Mouse (Mus musculus) gastrocnemius, postnatal 36 days (tissue): Measurements from ENCODE around the gene Pklr. TPM values are rescaled to one million over a fixed set of nuclear protein-coding genes. Genes with fewer than 3 reads are reported as not detected.

Experiments used
- DNase-seq, 2 experiments: peaks; one replicate each; pipeline ENCODE4 v3.0.0; 2022
- intact Hi-C: fragments of 180-260 bp; cut with DNase I; formaldehyde crosslinking; loops from one replicate; pipeline ENCODE4 v1.15.1; 2025
- long read RNA-seq, 2 experiments: library from polyadenylated mRNA; stranded (forward); transcript quantifications; one replicate each; pipeline ENCODE4 v2.0.0; 2021
- total RNA-seq, 2 experiments: library from RNA; stranded (reverse); gene quantifications; 2 replicates each; pipeline ENCODE4 v1.2.3; 2021

The Pklr gene
- total RNA-seq, result not detected
- long read RNA-seq, experiment 1, result 0 reads
- long read RNA-seq, experiment 2, result 0 reads

DNA sequence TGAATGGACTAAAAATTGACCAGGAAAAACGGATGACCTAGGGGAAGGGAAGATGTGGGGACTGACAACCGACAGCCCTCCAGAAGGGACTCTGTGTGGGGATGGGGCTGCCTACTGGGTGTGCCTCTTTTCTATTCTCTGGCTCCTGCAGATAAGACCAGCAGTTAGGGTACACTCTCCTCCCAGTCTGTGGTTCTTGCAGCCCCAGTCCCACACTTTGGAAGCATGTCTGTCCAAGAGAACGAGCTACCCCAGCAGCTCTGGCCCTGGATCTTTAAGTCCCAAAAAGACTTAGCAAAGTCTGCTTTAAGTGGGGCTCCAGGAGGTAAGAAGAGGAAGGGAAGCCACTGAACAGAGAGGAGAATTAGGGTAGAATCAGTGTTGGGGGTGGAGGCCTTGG is at the start of gene Pklr:
Gene Pklr, plus strand, starts transcription at position 185 of the 400 bp plus-strand sequence.
- DNase-seq, result no peak
- intact Hi-C loops, result no loop called here

DNA sequence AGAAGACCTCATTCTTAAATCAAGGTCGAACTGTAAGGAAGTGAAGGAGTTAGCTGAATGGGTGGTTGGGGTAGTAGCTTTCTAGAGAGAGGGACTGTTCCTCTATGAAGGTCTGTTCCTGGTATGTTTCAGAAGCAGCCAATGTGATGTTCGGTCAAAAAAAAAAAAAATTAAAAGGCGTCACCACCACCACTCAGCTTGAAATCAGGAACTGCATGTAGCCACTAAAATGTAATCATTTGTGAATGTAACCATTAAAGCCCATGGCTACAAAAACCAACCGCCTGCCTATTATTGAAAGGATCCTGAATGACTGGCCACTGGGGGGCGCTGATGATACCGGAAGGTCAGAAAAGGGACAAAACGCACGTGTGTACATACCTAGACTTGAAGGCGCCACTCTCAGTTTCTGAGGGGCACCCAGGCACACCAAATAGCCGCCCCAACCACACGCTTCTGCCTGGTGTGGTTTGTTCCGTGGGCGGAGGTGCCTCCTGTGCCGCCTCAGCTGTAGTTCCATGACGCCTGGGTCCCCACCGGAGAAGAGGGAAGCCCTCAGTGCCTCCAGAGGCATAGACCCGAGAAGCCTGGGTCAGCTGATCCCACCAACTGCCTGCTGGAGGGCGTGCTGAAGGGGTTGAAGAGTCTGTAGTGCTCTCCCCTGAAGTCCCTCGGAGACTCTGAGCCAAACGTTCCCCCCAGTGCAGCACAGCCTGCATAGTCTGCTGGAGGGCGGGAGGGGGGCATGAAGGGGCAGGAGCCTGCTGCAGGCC is 48.4 kb upstream of the Pklr start:
- intact Hi-C loops, result no loop called here

DNA sequence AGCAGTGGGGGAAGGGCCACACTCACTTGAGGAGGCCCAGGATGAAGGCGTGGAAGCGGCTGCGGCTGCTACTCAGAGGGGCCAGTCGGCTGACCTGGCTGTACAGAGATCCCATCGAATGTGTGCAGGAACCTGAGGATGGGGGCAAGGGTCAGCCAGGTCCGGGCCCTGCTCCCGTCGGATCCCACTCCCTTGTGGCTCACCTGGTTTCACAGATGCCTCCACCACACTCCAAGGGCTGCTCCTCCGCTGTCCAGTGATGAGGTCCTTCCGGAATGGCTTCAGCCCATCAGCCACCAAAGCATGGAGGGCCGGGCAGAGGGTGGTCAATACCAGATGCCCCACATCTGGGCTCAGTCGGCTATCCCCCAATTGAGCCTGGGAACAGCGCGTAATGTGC is 47.0 kb upstream of the Pklr start:
- intact Hi-C loops, result no loop called here

More for the DNA sequence above, 48.4 kb upstream of the Pklr start:
- DNase-seq, result peak; percentile 61 to 65

GRCm38 (mm10) chr3:89089882-89090591 is 45.9 kb upstream of the Pklr start:
- intact Hi-C loops, result loop anchor here (2.0 kb wide), 1 partner anchor 127 kb away; no protein-coding TSS in a partner anchor
- DNase-seq, result peak; percentile 77 to 79

More for the DNA sequence above, 47.0 kb upstream of the Pklr start:
- DNase-seq, result no peak

DNA sequence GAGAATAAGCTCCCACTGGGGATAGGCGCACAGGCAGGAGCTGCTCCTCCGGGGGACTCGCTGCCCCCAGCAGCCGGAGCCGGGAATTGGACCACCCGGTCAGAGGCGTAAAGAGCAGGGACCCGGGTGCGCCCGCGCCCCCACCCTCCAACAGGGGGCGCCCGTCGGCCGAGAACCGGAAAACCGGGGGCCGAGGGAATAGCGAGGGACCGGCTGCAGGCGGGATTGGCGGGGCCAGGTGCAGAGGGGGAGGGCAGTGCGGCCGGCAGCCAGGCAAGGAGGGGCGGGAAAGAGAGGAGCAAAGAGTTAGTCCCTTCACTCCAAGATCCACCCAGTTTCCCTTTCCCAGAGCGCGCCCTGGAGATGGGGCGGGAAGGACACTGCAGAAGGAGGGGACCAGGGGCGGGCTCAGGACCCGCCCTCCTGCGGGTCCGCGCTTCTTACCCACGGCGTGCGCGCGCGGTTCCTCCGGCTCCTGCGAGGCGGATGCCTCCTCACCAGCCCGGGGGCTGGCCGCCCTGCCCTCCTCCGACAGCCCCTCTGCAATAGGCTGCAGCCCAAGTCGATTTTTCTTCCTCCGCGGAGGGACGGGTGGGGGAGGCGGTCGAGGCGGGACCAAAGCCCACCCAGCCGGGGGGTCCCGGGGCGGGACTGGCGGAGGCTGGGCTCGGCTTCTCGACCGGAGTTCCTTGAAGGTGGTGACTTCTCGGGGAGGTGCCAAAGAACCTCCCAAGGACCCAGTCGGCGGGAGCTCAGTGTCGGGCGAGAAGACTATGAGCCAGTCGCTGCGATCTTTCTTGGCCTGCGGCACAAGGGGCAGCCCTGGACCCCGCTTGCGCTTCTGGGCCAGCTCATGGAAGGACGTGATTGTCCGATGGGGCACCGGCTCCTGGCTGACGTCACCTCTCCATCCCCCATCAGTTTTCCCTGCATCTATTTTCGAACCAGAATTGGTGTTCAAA is 45.0 kb upstream of the Pklr start:
- DNase-seq, result peak; percentile 85 to 86
- intact Hi-C loops, result loop anchor here (2.0 kb wide), 1 partner anchor 126 kb away; no protein-coding TSS in a partner anchor

GRCm38 (mm10) chr3:89091811-89092508 is 44.0 kb upstream of the Pklr start:
- intact Hi-C loops, result loop anchor here (2.0 kb wide), 1 partner anchor 125 kb away; no protein-coding TSS in a partner anchor
- DNase-seq, result no peak

DNA sequence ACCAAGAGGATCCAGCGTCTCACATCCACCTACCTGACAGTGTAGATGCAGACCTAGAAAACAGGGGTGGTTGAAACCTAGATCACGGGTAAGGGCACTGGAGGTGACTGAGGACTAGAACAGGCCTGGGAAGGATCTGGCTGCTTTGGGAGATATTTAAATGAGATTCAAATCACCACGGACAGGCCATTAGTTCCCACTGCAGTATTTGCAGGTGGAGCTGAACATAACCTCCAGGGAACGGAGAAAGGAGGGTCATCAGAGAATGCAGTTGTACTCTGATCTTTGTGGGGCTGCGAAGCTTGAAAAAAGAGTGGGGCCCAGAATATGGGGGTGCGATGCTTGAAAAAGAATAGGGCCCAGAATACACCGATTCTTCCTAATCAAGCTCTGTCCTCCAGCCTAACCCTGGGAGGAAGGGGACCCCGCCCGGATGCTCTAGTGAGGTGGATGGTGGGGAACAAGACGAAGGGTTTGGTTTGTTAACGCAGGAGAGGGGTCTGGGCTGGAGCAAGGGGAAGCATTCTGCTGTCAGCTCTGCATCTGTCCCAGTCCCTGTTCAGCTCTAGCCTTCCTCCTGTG is 43.3 kb upstream of the Pklr start:
- DNase-seq, result no peak

GRCm38 (mm10) chr3:89093175-89093574 is 42.8 kb upstream of the Pklr start, which contains the start of gene Rusc1:
Gene Rusc1 (minus strand): TSS chr3:89093311.
- DNase-seq, result peak; percentile 84 to 85
- intact Hi-C loops, result no loop called here

More for the DNA sequence above, 43.3 kb upstream of the Pklr start:
- intact Hi-C loops, result no loop called here

DNA sequence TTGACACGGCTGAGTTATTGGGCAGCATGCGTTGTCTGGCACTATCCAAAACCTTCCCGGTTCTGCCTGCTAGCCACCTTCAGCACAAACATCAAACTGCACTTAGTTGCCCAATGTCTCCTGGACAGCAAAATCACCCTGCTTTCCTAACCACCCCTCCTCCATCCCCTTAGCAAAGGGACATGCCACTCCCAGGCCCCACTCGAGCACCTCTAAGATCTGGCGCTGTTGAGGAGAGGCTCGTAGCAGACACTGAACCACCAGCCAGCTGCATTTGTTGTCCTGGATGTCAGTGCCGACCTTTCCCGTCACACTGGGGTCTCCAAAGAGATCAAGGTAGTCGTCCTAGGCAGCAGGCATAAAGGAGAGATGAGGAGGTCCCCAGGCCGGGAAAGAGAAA is 41.9 kb upstream of the Pklr start:
- no peak for DNase-seq
- intact Hi-C loops, result no loop called here

DNA sequence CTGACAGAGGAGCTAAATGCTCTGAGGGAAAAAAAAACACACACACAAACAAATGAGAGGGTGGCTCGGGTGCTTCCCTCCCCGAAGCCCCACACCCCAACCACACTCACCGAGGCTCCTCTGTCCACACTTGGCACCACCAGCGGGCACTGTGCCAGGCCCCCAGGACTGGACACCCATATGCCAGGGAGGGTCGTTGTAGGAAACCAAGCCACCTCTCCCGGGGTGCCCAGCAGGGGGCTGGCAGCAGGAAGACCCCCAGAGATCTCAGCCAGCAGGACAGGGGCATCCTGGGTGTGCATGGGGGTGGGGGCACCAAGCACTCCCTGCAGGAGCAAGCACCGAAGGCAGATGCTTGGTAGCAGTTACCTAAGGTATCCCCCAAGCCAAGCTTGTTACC is 35.1 kb upstream of the Pklr start, which contains the start of gene Gm43738:
Gene Gm43738, minus strand, starts transcription at position 289 of the 400 bp plus-strand sequence.
- intact Hi-C loops, result no loop called here
- DNase-seq, result no peak

DNA sequence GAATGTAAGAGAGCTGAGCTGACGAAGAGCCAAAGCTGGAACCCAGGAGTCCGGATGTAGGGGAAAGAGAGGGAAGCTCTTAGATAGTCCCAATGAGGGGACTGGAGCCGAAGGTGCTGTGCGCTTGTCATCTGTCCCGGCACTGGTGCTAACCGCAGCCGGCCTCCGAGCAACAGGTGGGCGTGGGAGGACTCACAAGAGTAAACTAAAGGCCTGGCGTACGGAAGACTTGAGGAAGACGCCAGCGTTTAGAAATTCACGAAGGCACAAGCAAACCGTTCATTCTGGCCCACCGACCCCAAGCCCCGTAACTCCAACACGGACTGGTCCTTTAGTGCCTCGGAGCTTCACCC is 34.5 kb upstream of the Pklr start:
- no peak for DNase-seq
- intact Hi-C loops, result no loop called here

DNA sequence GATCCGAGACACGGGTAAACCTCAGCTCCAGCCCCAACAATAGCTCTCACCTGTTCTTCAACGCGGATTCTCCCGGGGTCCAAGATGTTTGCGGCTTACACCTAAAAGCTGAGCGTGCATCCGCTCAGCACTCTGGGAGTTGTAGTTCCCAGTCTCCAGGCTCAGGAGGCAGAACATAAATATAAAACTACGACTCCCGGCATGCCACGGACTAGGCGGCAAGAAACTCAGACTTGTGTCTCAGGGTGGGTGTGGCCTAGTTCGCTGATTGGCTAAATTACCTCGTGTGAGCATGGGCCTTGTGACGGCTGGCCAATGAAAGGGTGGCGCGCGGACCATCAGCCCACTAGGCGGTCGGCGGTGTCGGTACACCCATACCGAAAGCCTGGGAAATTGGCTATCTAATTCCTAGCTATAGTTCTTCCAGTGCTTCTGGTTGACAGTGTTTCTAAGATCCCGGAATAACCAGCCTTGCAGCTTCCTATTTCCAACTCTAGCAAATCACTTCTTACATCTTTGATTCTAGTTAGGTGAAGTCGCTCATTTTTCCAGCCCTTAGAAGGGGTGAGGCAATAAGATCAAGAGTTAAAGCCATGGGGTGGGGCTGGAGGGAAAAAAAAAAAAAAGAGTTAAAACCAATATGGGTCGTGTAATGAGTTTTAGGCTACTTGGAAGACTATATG is 34.0 kb upstream of the Pklr start, which contains the start of gene Fdps:
Gene Fdps, minus strand, starts transcription at position 148 of the 683 bp plus-strand sequence.
- DNase-seq, result peak; percentile 79 to 92
- intact Hi-C loops, result no loop called here

DNA sequence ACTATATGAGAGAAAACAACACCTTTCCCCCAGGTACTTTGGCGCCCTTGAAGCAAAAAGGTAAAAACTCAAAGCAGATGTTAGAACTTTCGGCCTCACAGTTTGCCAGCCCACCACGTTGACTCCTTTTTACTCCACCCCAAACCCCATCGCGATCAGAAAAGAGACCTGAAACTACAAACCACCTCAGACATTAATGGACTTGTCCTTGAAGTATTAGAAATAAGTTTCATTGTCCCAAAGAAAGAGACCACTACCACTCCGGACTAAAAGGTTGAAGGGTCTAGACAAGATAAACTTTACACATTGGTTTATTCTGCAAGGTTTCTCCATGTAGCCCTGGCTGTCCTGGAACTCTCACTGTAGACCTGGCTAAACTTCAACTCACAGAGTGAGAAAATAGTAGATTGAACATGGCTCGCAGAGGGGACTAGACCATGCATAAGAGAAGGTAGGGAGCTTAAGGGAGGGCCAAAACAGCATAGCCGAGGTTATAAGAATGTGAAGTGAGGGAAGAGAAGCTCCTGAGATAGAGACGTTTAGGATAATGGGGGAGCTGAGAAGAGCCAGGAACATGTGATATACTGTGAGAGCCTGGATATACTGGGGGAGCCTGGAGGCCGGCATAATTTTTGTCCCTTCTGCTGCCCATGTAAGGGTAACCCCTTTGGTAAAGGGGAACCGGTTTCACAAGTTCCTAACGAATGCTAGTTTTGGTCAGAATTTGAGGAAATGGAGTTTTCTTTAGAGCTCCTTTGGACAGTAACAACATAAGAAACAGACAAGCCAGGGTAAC is 33.2 kb upstream of the Pklr start:
- DNase-seq, result no peak
- intact Hi-C loops, result no loop called here

- no peak for DNase-seq
- intact Hi-C loops, result no loop called here
These were observed 32.7 kb upstream of the Pklr start for GRCm38 (mm10) chr3:89103291-89103595.

- intact Hi-C loops, result no loop called here
- no peak for DNase-seq
These were observed 29.1 kb upstream of the Pklr start for GRCm38 (mm10) chr3:89106881-89107280.

DNA sequence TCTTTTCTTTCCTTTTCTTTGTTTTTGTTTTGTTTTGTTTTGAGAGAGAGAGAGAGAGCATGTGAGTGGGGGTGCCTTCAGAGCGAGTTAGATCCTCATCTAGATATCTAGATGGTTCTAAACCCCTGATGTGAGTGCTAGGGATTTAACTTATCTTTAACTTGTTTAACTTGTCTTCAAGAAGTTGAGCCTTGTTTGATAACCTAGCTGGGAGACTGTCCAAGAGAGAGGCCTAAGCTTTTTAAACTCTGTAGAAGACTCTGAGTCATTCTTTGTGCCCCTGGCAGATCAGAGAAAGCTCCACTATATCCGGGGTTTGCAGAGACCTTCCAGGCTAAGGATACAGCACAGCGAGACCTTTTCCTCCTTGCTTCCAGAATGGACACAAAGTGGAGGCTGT is 28.4 kb upstream of the Pklr start:
- intact Hi-C loops, result no loop called here

GRCm38 (mm10) chr3:89108146-89108545 is 27.8 kb upstream of the Pklr start:
- no peak for DNase-seq
- intact Hi-C loops, result no loop called here

More for the DNA sequence above, 28.4 kb upstream of the Pklr start:
- DNase-seq, result no peak

GRCm38 (mm10) chr3:89113058-89113457 is 22.9 kb upstream of the Pklr start:
- intact Hi-C loops, result no loop called here
- no peak for DNase-seq
